Comparison of ENCODE assay signal across 9 mouse cellular contexts in genomic region chr2:165387370-165387769, GRCm38 (mm10). TPM values are rescaled to one million over a fixed set of nuclear protein-coding genes. Genes with fewer than 3 reads are reported as not detected.
DNase-seq lines count a peak whose midpoint lies in the region; ATAC-seq and TF ChIP-seq lines count a peak whose summit lies in the region.
"Had no signal": no experiment of that assay in that cellular context is flagged by ENCODE, and none has a peak within 500 bp of the region (broad histone marks: within the 10 kb centered on the region; RNA-seq: fewer than 3 reads in every experiment).

No protein-coding gene starts in this region.

- H3K4me2 ChIP-seq in liver, embryonic 12.5 days = peak overlapping the region; percentile 64
- H3K4me2 ChIP-seq in stomach, postnatal 0 days (replicated peaks; ENCODE audit: low read depth) = peak overlapping the region; percentile 62

- peaks cover 2% of the 10 kb centered on the region; the same call in 1 of the 2 replicates for H3K9me3 ChIP-seq in erythroblast, embryonic 14.5 days (ENCODE audit: control insufficient read depth, low read length)
- H3K9me3 ChIP-seq in liver, embryonic 12.5 days (replicated peaks) = no peaks in the 10 kb centered on the region
- no peaks in the 10 kb centered on the region for H3K9me3 ChIP-seq in stomach, postnatal 0 days (ENCODE audit: control insufficient read depth, low read length)

- peak overlapping the region; percentile 65 for H3K9ac ChIP-seq in liver, embryonic 12.5 days
- H3K9ac ChIP-seq in stomach, postnatal 0 days (ENCODE audit: low read length) = peak overlapping the region; percentile 77

- no peak for TF ChIP-seq CTCF in testis, adult 2 months (IDR thresholded peaks at IDR 0.05; ENCODE audit: control insufficient read depth, insufficient read depth, insufficient replicate concordance, low read depth, low read length)
- no peak for TF ChIP-seq CTCF in stomach, postnatal 0 days (IDR thresholded peaks at IDR 0.05; ENCODE audit: low read depth)

- WGBS in liver, embryonic 12.5 days (ENCODE audit: insufficient replicate concordance) = 44% methylated on average over 4 of the region's 4 CpGs
- WGBS in stomach, postnatal 0 days = 5% methylated on average over 4 of the region's 4 CpGs

- no peak for TF ChIP-seq POLR2A in testis, adult 2 months (IDR thresholded peaks at IDR 0.05; ENCODE audit: control insufficient read depth, low read depth, low read length)

- TF ChIP-seq EP300 in stomach, postnatal 0 days (optimal IDR thresholded peaks at IDR 0.05) = no peak

- peak overlapping the region; percentile 51 for H3K4me3 ChIP-seq in erythroblast, embryonic 14.5 days (replicated peaks)
- H3K4me3 ChIP-seq in testis, adult 2 months (ENCODE audit: control insufficient read depth, low read depth, low read length) = peak overlapping the region; percentile 78
- peak overlapping the region; percentile 56 for H3K4me3 ChIP-seq in liver, embryonic 12.5 days
- H3K4me3 ChIP-seq in stomach, postnatal 0 days (ENCODE audit: low read depth, low read length) = peak overlapping the region; percentile 64

- no peak for DNase-seq in testis, postnatal 10 days (ENCODE audit: low spot score)
- no peak for DNase-seq in stomach, postnatal 0 days (ENCODE audit: low spot score)
- DNase-seq in thymus, postnatal 14 days = no peak

- no peak overlapping the region for H3K27ac ChIP-seq in testis, adult 2 months (ENCODE audit: control insufficient read depth, insufficient read depth, low read depth, low read length)
- peak overlapping the region; percentile 56; the same call in 1 of the 2 replicates for H3K27ac ChIP-seq in liver, embryonic 12.5 days
- H3K27ac ChIP-seq in stomach, postnatal 0 days (replicated peaks) = peak overlapping the region; percentile 31; the same call in 1 of the 2 replicates

- no peaks in the 10 kb centered on the region for H3K4me1 ChIP-seq in erythroblast, embryonic 14.5 days (ENCODE audit: control insufficient read depth)
- H3K4me1 ChIP-seq in testis, adult 2 months (ENCODE audit: control insufficient read depth, insufficient read depth, low read length) = no peaks in the 10 kb centered on the region
- H3K4me1 ChIP-seq in liver, embryonic 12.5 days = no peaks in the 10 kb centered on the region
- H3K4me1 ChIP-seq in stomach, postnatal 0 days (replicated peaks; ENCODE audit: control insufficient read depth, insufficient read depth) = no peaks in the 10 kb centered on the region

- H3K27me3 ChIP-seq in erythroblast, embryonic 14.5 days (ENCODE audit: control insufficient read depth) = peaks cover 5% of the 10 kb centered on the region; the same call in 1 of the 2 replicates
- H3K27me3 ChIP-seq in testis, adult 2 months (ENCODE audit: control insufficient read depth, insufficient read depth, low read length) = no peaks in the 10 kb centered on the region
- peaks cover 14% of the 10 kb centered on the region for H3K27me3 ChIP-seq in liver, embryonic 12.5 days (replicated peaks)
- H3K27me3 ChIP-seq in stomach, postnatal 0 days (ENCODE audit: control insufficient read depth, insufficient read depth, low read length) = no peaks in the 10 kb centered on the region

- peaks cover 8% of the 10 kb centered on the region; the same call in 1 of the 2 replicates for H3K36me3 ChIP-seq in erythroblast, embryonic 14.5 days (ENCODE audit: control insufficient read depth)
- no peaks in the 10 kb centered on the region for H3K36me3 ChIP-seq in testis, adult 2 months (ENCODE audit: control insufficient read depth, insufficient read depth, low read length)
- peaks cover 38% of the 10 kb centered on the region for H3K36me3 ChIP-seq in liver, embryonic 12.5 days
- peaks cover 12% of the 10 kb centered on the region for H3K36me3 ChIP-seq in stomach, postnatal 0 days (ENCODE audit: control insufficient read depth, insufficient read depth, low read length)

- no peak for ATAC-seq in erythroblast, adult 5-6 weeks (replicated peaks; ENCODE audit: low FRiP score, poor library complexity, severe bottlenecking)
- ATAC-seq in liver, embryonic 12.5 days = no peak
- no peak for ATAC-seq in stomach, postnatal 0 days (ENCODE audit: low FRiP score, low TSS enrichment)
- no peak for ATAC-seq in frontal cortex, adult (ENCODE audit: low TSS enrichment)

RNA-seq across cellular contexts. Expression of gene Zfp334, which starts 0.7 kb away (rescaled TPM):
- polyA plus RNA-seq in erythroblast, embryonic 14.5 days (2012) = 0.01 TPM in 1 of 2 replicates, not detected in the other
- total RNA-seq in erythroblast, adult 5-6 weeks (2015; ENCODE audit: low replicate concordance) = not detected in 2 replicates
- total RNA-seq in erythroblast, adult 5-6 weeks (2017; ENCODE audit: low replicate concordance) = not detected in 2 replicates
- 0.99 and 1.1 TPM in 2 replicates for polyA plus RNA-seq in testis, adult 2 months (2012; rRNA removed)
- polyA plus RNA-seq in liver, embryonic 12.5 days (2016; fragmentation: Nextera tagmentation; extraction: Ambion mirVana) = 2.5 and 2.7 TPM in 2 replicates
- polyA plus RNA-seq in stomach, postnatal 0 days (2015; fragmentation: Nextera tagmentation; extraction: Ambion mirVana) = 1.2 and 1.3 TPM in 2 replicates

RNA-seq across cellular contexts. Expression of gene Ocstamp, which starts 12.8 kb away (rescaled TPM):
- 0.01 TPM in 1 of 2 replicates, not detected in the other for polyA plus RNA-seq in erythroblast, embryonic 14.5 days (2012)
- total RNA-seq in erythroblast, adult 5-6 weeks (2015; ENCODE audit: low replicate concordance) = not detected in 2 replicates
- total RNA-seq in erythroblast, adult 5-6 weeks (2017; ENCODE audit: low replicate concordance) = 0.42 TPM in 1 of 2 replicates, not detected in the other
- polyA plus RNA-seq in testis, adult 2 months (2012; rRNA removed) = 0.07 and 0.08 TPM in 2 replicates
- 1.5 and 1.8 TPM in 2 replicates for polyA plus RNA-seq in liver, embryonic 12.5 days (2016; fragmentation: Nextera tagmentation; extraction: Ambion mirVana)
- 0.21 and 0.23 TPM in 2 replicates for polyA plus RNA-seq in stomach, postnatal 0 days (2015; fragmentation: Nextera tagmentation; extraction: Ambion mirVana)
- total RNA-seq: left cerebral cortex, postnatal 4 days had no signal

RNA-seq across cellular contexts. Expression of gene Zfp663, which starts 18.8 kb away (rescaled TPM):
- polyA plus RNA-seq in erythroblast, embryonic 14.5 days (2012) = not detected in 2 replicates
- not detected in 2 replicates for total RNA-seq in erythroblast, adult 5-6 weeks (2015; ENCODE audit: low replicate concordance)
- total RNA-seq in erythroblast, adult 5-6 weeks (2017; ENCODE audit: low replicate concordance) = not detected in 2 replicates
- not detected in 2 replicates for polyA plus RNA-seq in testis, adult 2 months (2012; rRNA removed)
- polyA plus RNA-seq in liver, embryonic 12.5 days (2016; fragmentation: Nextera tagmentation; extraction: Ambion mirVana) = 0.14 TPM in 1 of 2 replicates, not detected in the other
- polyA plus RNA-seq in stomach, postnatal 0 days (2015; fragmentation: Nextera tagmentation; extraction: Ambion mirVana) = 0.05 and 0.23 TPM in 2 replicates
